Mouse (Mus musculus) cortical plate, adult 2 months (tissue): ENCODE data around the gene Gpr33.

Experiments used
- CTCF ChIP-seq: fragments of 200-500 bp; IDR thresholded peaks from 2 replicates; pipeline ENCODE4 v1.5.1; 2011; ENCODE audit warnings: mild to moderate bottlenecking, control low read depth, low read length; ENCODE audit not compliant: insufficient read depth; ENCODE audit errors: extremely low read depth
- POLR2A ChIP-seq: fragments of 200-500 bp; IDR thresholded peaks from 2 replicates; pipeline ENCODE4 v1.6.1; 2011; ENCODE audit warnings: mild to moderate bottlenecking, low read length, control low read depth; ENCODE audit not compliant: insufficient read depth; ENCODE audit errors: extremely low read depth

DNA sequence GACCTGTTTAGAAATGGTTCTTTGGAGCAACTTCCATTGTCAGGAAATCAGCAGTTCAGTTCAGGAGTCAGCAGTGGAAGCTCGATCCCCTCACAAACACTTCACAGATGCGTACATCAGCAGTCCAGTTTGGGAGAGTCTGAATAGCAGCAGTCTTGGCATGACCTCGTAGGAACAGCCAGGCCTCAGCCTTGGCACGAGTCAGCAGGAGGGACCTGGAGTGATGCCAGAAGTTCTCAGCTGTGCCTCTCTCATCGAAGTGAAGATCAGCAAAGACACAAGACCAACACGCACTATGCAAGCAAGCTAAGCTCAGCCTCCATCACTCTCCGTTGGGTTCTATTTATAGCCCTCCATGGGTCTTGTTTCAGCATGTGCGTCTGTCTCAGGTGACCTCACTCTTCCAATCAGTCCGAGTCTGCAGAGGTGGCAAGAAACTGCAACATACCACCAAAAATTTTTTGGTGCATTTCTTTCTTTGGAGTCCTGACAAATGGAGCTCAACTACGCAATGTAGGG, 15.0 kb upstream of the Gpr33 start:
- TF ChIP-seq CTCF (no peak), POLR2A (no peak)
